Mouse (Mus musculus): ENCODE data around the gene Mei1. TPM values are rescaled to one million over a fixed set of nuclear protein-coding genes. Genes with fewer than 3 reads are reported as not detected.

Gene Mei1
- total RNA-seq, 2 experiments from 2014 or later, result not detected

GRCm38 (mm10) chr15:82166240-82167100 lies 96.7 kb downstream of the Mei1 start:
- peak; percentile 67 for ATAC-seq (replicated peaks; ENCODE audit: low FRiP score, poor library complexity, severe bottlenecking)

DNA sequence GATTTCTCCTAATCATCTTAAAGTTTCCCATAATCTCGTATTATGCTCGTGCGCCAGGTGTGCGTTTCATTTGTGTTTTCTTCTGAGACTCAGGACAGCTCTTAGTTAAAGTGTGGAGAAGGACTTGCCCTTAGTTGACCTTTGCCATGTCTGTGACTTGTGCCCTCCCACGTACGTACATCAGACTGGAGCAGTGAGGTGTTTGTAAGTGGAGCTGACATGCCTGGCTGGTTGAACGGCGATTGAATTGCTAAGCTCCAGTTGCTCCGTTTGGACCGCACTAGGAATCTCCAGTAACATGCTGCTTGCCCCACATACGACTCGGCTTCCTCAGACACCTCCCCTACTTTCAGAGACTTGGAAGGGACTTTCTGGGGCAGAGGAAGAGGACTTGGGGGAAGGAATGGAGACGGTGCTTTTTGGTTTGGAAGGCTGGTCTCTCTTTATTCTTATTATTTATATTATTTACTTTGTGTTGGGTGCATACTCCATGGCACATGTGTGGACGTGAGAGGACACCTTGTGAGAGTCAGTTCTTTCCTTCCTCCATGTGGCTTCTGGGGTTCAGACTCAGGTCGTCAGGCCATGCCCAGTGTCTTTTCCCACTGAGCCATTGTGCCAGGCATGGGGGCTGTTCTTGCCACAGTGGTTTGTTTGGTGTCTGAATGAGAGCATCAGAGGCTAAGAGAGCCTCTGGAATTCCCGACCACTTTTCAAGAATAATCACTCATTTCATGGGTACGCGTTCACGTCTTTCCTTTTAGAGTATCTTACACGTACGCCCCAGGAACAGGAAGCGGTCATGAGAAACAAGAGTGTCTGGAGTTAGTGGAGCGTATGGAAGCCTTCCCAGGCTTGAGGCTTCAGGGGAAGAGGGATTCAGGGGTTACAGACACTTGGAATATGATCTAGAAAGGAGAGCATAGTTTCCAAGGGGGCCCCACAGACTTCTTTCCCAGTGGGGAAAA lies 97.7 kb downstream of the Mei1 start:
- no peak for ATAC-seq (replicated peaks; ENCODE audit: low FRiP score, poor library complexity, severe bottlenecking)

DNA sequence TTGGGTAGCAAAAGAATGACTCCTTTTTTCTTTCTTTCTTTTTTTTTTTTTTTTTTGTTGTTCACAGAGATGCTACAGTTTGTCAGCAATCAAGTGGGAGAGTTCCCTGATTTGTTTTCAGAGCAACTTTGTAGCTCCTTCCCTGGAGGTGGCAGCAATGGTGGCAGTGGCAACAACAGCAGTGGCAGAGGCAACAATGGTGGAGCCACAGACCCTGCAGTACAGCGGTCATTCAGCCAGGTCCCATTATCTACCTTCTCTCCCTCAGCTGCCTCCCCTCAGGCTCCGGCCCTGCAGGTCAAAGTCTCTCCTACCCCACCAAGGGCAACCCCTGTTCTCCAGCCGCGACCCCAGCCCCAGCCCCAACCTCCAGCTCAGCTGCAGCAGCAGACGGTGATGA lies 99.9 kb downstream of the Mei1 start:
- ATAC-seq (replicated peaks; ENCODE audit: low FRiP score, poor library complexity, severe bottlenecking), result no peak

GRCm38 (mm10) chr15:82170437-82171377 lies 100.9 kb downstream of the Mei1 start:
- ATAC-seq (replicated peaks; ENCODE audit: low FRiP score, poor library complexity, severe bottlenecking), result no peak

DNA sequence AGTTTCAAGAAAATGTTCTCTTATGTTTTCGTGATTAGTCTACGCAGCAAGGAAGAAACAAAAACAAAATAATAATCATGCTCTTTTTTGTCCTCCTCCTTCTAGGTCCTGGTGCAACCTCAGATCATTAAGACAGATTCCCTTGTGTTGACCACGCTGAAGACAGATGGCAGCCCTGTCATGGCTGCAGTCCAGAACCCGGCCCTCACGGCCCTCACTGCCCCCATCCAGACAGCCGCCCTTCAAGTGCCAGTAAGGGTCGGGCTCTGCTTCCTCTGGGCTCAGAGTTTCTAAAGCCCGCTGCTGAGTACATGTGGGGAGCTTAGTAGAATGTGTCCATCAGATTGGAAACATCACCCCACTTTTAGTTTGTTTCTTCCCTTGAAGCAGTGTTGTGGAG lies 102.9 kb downstream of the Mei1 start:
- no peak for ATAC-seq (replicated peaks; ENCODE audit: low FRiP score, poor library complexity, severe bottlenecking)

DNA sequence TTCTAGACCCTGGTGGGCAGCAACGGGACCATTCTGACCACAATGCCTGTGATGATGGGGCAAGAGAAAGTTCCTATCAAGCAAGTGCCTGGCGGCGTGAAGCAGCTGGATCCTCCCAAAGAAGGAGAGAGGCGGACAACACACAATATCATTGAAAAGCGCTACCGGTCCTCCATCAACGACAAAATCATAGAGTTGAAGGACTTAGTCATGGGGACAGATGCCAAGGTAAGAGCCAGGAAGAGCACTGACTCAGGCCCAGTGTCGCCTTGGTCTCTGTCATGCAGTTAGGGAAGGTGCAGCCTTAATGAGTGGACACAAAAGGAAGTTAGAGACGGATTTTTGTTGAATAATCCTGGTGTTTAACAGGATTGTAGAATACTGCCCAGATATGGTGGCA lies 105.3 kb downstream of the Mei1 start:
- no peak for ATAC-seq (replicated peaks; ENCODE audit: low FRiP score, poor library complexity, severe bottlenecking)

Other genes starting within 250 kb of the Mei1 start
- gene Tob2, start 211.2 kb upstream of the Mei1 start, total RNA-seq (2015; ENCODE audit: low replicate concordance), result 6.3 and 9.6 TPM in 2 replicates
- 5.3 and 7.2 TPM in 2 replicates for gene Tob2, start 211.2 kb upstream of the Mei1 start, total RNA-seq (2017; ENCODE audit: low replicate concordance)
- gene Phf5a, start 198.1 kb upstream of the Mei1 start, total RNA-seq (2015; ENCODE audit: low replicate concordance), result 29.7 and 33.0 TPM in 2 replicates
- gene Phf5a, start 198.1 kb upstream of the Mei1 start, total RNA-seq (2017; ENCODE audit: low replicate concordance), result 19.8 and 45.9 TPM in 2 replicates
- 16.3 and 37.8 TPM in 2 replicates for gene Aco2, start 197.7 kb upstream of the Mei1 start, total RNA-seq (2015; ENCODE audit: low replicate concordance)
- 29.7 and 59.3 TPM in 2 replicates for gene Aco2, start 197.7 kb upstream of the Mei1 start, total RNA-seq (2017; ENCODE audit: low replicate concordance)
- 2.9 and 3.8 TPM in 2 replicates for gene Polr3h, start 143.8 kb upstream of the Mei1 start, total RNA-seq (2015; ENCODE audit: low replicate concordance)
- 6.3 and 17.7 TPM in 2 replicates for gene Polr3h, start 143.8 kb upstream of the Mei1 start, total RNA-seq (2017; ENCODE audit: low replicate concordance)
- gene Csdc2, start 133.2 kb upstream of the Mei1 start, total RNA-seq (2015; ENCODE audit: low replicate concordance), result not detected in 2 replicates
- not detected in 2 replicates for gene Csdc2, start 133.2 kb upstream of the Mei1 start, total RNA-seq (2017; ENCODE audit: low replicate concordance)
- gene Pmm1, start 109.1 kb upstream of the Mei1 start, total RNA-seq (2015; ENCODE audit: low replicate concordance), result 2.3 and 20.3 TPM in 2 replicates
- 3.9 and 9.5 TPM in 2 replicates for gene Pmm1, start 109.1 kb upstream of the Mei1 start, total RNA-seq (2017; ENCODE audit: low replicate concordance)
- gene 1700029P11Rik, start 89.5 kb upstream of the Mei1 start, total RNA-seq (2015; ENCODE audit: low replicate concordance), result not detected in 2 replicates
- gene 1700029P11Rik, start 89.5 kb upstream of the Mei1 start, total RNA-seq (2017; ENCODE audit: low replicate concordance), result not detected in 2 replicates
- 17.6 and 41.7 TPM in 2 replicates for gene Xrcc6, start 82.2 kb upstream of the Mei1 start, total RNA-seq (2015; ENCODE audit: low replicate concordance)
- 23.6 and 52.2 TPM in 2 replicates for gene Xrcc6, start 82.2 kb upstream of the Mei1 start, total RNA-seq (2017; ENCODE audit: low replicate concordance)
- gene Desi1, start 36.1 kb upstream of the Mei1 start, total RNA-seq (2015; ENCODE audit: low replicate concordance), result 12.5 and 27.0 TPM in 2 replicates
- gene Desi1, start 36.1 kb upstream of the Mei1 start, total RNA-seq (2017; ENCODE audit: low replicate concordance), result 3.6 and 5.0 TPM in 2 replicates
- gene Snu13, start 22.4 kb upstream of the Mei1 start, total RNA-seq (2015; ENCODE audit: low replicate concordance), result 23.2 and 29.7 TPM in 2 replicates
- 24.5 and 44.7 TPM in 2 replicates for gene Snu13, start 22.4 kb upstream of the Mei1 start, total RNA-seq (2017; ENCODE audit: low replicate concordance)
- not detected in 2 replicates for gene 4930407I10Rik, start 10.8 kb upstream of the Mei1 start, total RNA-seq (2015; ENCODE audit: low replicate concordance)
- not detected in 2 replicates for gene 4930407I10Rik, start 10.8 kb upstream of the Mei1 start, total RNA-seq (2017; ENCODE audit: low replicate concordance)
- 0.63 TPM in 1 of 2 replicates, not detected in the other for gene Ccdc134, start 57.9 kb downstream of the Mei1 start, total RNA-seq (2015; ENCODE audit: low replicate concordance)
- gene Ccdc134, start 57.9 kb downstream of the Mei1 start, total RNA-seq (2017; ENCODE audit: low replicate concordance), result 4.1 and 5.0 TPM in 2 replicates
- 9.0 and 12.5 TPM in 2 replicates for gene Srebf2, start 77.2 kb downstream of the Mei1 start, total RNA-seq (2015; ENCODE audit: low replicate concordance)
- gene Srebf2, start 77.2 kb downstream of the Mei1 start, total RNA-seq (2017; ENCODE audit: low replicate concordance), result 11.2 and 15.5 TPM in 2 replicates
- not detected in 2 replicates for gene Shisa8, start 142.8 kb downstream of the Mei1 start, total RNA-seq (2015; ENCODE audit: low replicate concordance)
- not detected in 2 replicates for gene Shisa8, start 142.8 kb downstream of the Mei1 start, total RNA-seq (2017; ENCODE audit: low replicate concordance)
- 0.84 and 6.3 TPM in 2 replicates for gene Tnfrsf13c, start 154.4 kb downstream of the Mei1 start, total RNA-seq (2015; ENCODE audit: low replicate concordance)
- not detected in 2 replicates for gene Tnfrsf13c, start 154.4 kb downstream of the Mei1 start, total RNA-seq (2017; ENCODE audit: low replicate concordance)
- 10.7 and 11.0 TPM in 2 replicates for gene Cenpm, start 174.8 kb downstream of the Mei1 start, total RNA-seq (2015; ENCODE audit: low replicate concordance)
- 2.3 and 7.2 TPM in 2 replicates for gene Cenpm, start 174.8 kb downstream of the Mei1 start, total RNA-seq (2017; ENCODE audit: low replicate concordance)
- not detected in 2 replicates for gene 1500009C09Rik, start 182.4 kb downstream of the Mei1 start, total RNA-seq (2015; ENCODE audit: low replicate concordance)
- not detected in 2 replicates for gene 1500009C09Rik, start 182.4 kb downstream of the Mei1 start, total RNA-seq (2017; ENCODE audit: low replicate concordance)
- 2.3 TPM in 1 of 2 replicates, not detected in the other for gene Sept3, start 204.9 kb downstream of the Mei1 start, total RNA-seq (2015; ENCODE audit: low replicate concordance)
- gene Sept3, start 204.9 kb downstream of the Mei1 start, total RNA-seq (2017; ENCODE audit: low replicate concordance), result 0.09 TPM in 1 of 2 replicates, not detected in the other
- not detected in 2 replicates for gene Wbp2nl, start 229.0 kb downstream of the Mei1 start, total RNA-seq (2015; ENCODE audit: low replicate concordance)
- not detected in 2 replicates for gene Wbp2nl, start 229.0 kb downstream of the Mei1 start, total RNA-seq (2017; ENCODE audit: low replicate concordance)

All from erythroblast, adult 5-6 weeks (primary cell).